Mouse (Mus musculus): ENCODE data around the gene Gm7233. TPM values are rescaled to one million over a fixed set of nuclear protein-coding genes. Genes with fewer than 3 reads are reported as not detected.
"Not testable (repeated sequence)": the region's sequence is repeated elsewhere in the genome, so short reads cannot be mapped to it uniquely, and the experiment has no call there.

Gm7233 gene
- polyA plus RNA-seq (2015; fragmentation: Nextera tagmentation; extraction: Ambion mirVana), result not detected in 2 replicates

DNA sequence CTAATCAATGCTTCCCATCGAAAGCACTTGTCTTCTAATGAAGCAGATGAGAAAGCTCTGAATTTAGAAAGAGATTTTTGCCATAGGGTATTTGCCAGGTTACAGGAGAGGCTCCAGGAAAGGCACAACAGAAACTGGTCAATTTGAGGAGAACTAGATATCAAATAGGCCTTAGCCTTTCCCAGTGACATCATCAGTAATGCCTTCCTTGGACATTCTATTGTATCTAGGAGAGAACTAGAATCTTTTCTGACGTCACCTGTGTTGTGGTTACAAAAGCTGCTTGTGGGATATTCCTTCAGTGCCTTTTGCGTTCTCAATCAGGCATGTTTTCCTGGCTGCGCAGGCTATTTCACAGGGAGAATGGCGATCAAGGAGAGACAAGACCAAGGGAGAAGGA is at the start of gene Gm7233:
TSS of gene Gm7233 (plus strand) at position 301 of the 400 bp plus-strand sequence.
- 73% methylated on average over 5 of the region's 5 CpGs for WGBS
- not testable (repeated sequence) for H3K4me3 ChIP-seq; ATAC-seq (ENCODE audit: insufficient number of reproducible peaks, low FRiP score, low TSS enrichment, low read depth)

DNA sequence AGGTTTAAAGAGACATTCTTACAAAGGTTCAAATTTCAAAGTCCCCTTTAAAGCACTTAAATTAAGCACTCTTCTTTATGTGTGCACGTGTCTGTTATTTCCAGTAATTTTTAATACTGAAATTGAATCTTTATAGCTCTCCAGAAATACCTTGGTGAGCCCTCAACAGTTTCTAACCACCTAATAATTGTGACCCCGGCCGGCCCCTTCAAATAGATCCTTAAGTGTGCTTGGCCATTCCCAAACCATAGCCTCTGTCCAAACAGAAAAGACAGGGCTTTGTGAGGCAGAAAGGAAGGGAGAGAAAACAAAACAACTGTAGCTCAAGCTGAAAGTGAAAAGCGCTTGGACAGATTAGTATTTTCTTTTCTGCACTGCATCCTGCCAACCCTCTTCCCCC is 12.5 kb upstream of the Gm7233 start:
- WGBS, result 50% methylated on average over 4 of the region's 4 CpGs

More for the DNA sequence above, at the start of gene Gm7233:
- not testable (repeated sequence) for H3K9ac ChIP-seq, H3K9me3 ChIP-seq, H3K27me3 ChIP-seq, H3K36me3 ChIP-seq, H3K4me2 ChIP-seq, H3K27ac ChIP-seq, H3K4me1 ChIP-seq

DNA sequence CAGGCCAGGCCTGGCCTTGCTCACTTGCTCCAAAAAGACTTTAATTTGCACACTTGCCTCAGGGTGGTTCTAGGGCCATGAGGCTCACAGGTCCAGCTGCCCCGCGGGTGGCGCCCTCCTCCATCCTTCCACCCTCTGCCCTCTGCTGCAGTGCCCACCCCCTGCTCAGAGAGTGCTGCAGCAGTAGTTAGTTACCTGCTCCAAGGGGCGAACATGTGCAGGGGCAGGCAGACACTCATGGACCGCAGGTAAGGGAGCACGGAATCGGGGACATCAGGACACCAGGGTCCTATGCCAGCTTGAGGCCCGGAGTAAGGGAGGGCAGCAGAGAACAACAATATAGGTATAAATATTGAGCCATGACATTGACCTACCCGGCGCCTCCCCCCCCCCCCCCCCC is 11.7 kb upstream of the Gm7233 start:
- H3K9ac ChIP-seq; H3K4me1 ChIP-seq; H3K4me3 ChIP-seq; H3K9me3 ChIP-seq; H3K4me2 ChIP-seq; ATAC-seq (ENCODE audit: insufficient number of reproducible peaks, low FRiP score, low TSS enrichment, low read depth); H3K27me3 ChIP-seq; H3K36me3 ChIP-seq; H3K27ac ChIP-seq: not testable (repeated sequence)
- no CpG with 5 or more reads among the region's 10 CpGs for WGBS

More for the DNA sequence above, 12.5 kb upstream of the Gm7233 start:
- not testable (repeated sequence) for H3K9ac ChIP-seq; H3K36me3 ChIP-seq; H3K27me3 ChIP-seq; H3K4me2 ChIP-seq; H3K9me3 ChIP-seq; H3K27ac ChIP-seq; H3K4me3 ChIP-seq; ATAC-seq (ENCODE audit: insufficient number of reproducible peaks, low FRiP score, low TSS enrichment, low read depth); H3K4me1 ChIP-seq

DNA sequence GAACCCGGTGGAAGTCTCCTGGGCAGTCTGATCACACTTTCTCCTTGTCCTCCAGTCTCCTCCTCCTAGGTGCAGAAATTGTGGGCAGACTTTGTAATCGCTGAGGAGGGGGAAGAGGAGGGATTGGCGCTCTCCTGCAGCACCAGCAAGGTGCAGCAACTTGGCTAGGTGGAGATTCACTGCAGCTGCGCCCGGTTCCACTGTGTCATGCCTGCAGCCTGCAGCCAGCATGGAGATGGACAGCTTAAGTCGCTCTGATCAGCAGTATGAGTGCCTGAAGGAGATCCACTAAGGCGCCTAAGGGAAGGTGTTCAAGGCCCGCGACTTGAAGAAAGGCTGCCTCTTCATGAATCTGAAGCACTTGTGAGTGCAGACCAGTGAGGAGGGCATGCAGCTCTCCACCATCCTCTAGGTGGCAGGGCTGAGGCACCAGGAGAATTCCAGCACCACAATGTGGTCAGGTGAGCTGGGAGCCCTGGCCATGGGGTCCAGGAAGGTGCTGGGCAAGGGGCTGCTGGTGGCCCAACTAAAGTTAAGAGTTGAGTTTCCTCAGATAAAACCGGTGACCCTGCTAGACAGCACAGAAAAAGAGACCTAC is 11.0 kb upstream of the Gm7233 start:
- not testable (repeated sequence) for H3K9ac ChIP-seq; H3K4me1 ChIP-seq; H3K9me3 ChIP-seq; H3K4me3 ChIP-seq; H3K27ac ChIP-seq; ATAC-seq (ENCODE audit: insufficient number of reproducible peaks, low FRiP score, low TSS enrichment, low read depth); H3K27me3 ChIP-seq; H3K36me3 ChIP-seq; H3K4me2 ChIP-seq
- WGBS, result 10% methylated on average over 1 of the region's 10 CpGs

DNA sequence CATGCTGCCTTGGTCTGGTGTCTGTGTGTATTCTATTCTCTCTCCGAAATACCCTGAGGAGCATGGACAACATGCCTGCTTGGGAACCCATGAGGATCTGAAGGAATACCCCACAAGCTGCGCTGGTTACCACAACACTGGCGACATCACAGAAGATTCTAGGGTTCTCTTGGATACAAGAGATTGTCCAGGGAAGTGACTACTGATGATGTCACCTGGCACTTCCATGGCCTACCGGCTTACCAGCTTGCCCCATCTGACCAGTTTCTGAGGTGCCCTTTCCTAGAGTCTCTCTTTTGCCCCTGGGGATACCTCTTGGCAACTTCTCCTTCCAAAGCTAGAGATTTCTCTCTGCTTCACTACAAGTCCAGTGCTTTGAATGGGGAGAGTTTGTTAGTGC is 55.5 kb downstream of the Gm7233 start, which contains the start of gene Gm8122:
TSS of gene Gm8122 (minus strand) at position 101 of the 400 bp plus-strand sequence.
- not testable (repeated sequence) for H3K4me3 ChIP-seq; H3K27me3 ChIP-seq; H3K9ac ChIP-seq; ATAC-seq (ENCODE audit: insufficient number of reproducible peaks, low FRiP score, low TSS enrichment, low read depth); H3K27ac ChIP-seq; H3K9me3 ChIP-seq; H3K4me2 ChIP-seq; H3K36me3 ChIP-seq; H3K4me1 ChIP-seq
- WGBS, result 87% methylated on average over 4 of the region's 4 CpGs

Other genes with a start within 250 kb of the Gm7233 start
- not detected in 2 replicates for gene Gm8082, start 186.2 kb upstream of the Gm7233 start, polyA plus RNA-seq (2015; fragmentation: Nextera tagmentation; extraction: Ambion mirVana)
- gene Gm10376, start 164.2 kb upstream of the Gm7233 start, polyA plus RNA-seq (2015; fragmentation: Nextera tagmentation; extraction: Ambion mirVana), result not detected in 2 replicates
- gene Gm8094, start 103.2 kb upstream of the Gm7233 start, polyA plus RNA-seq (2015; fragmentation: Nextera tagmentation; extraction: Ambion mirVana), result not detected in 2 replicates
- not detected in 2 replicates for gene Gm8104, start 79.3 kb upstream of the Gm7233 start, polyA plus RNA-seq (2015; fragmentation: Nextera tagmentation; extraction: Ambion mirVana)
- gene Gm8122, start 55.4 kb downstream of the Gm7233 start, polyA plus RNA-seq (2015; fragmentation: Nextera tagmentation; extraction: Ambion mirVana), result not detected in 2 replicates
- gene Gm8126, start 78.8 kb downstream of the Gm7233 start, polyA plus RNA-seq (2015; fragmentation: Nextera tagmentation; extraction: Ambion mirVana), result not detected in 2 replicates
- gene Gm9732, start 95.2 kb downstream of the Gm7233 start, polyA plus RNA-seq (2015; fragmentation: Nextera tagmentation; extraction: Ambion mirVana), result not detected in 2 replicates
- gene Gm8127, start 114.0 kb downstream of the Gm7233 start, polyA plus RNA-seq (2015; fragmentation: Nextera tagmentation; extraction: Ambion mirVana), result not detected in 2 replicates
- gene 1700001F09Rik, start 167.9 kb downstream of the Gm7233 start, polyA plus RNA-seq (2015; fragmentation: Nextera tagmentation; extraction: Ambion mirVana), result not detected in 2 replicates
- not detected in 2 replicates for gene Gm8138, start 236.5 kb downstream of the Gm7233 start, polyA plus RNA-seq (2015; fragmentation: Nextera tagmentation; extraction: Ambion mirVana)